Mouse (Mus musculus) erythroblast, embryonic 14.5 days (primary cell): ENCODE results near the gene Tgm2. TPM values are rescaled to one million over a fixed set of nuclear protein-coding genes. Genes with fewer than 3 reads are reported as not detected.

Experiments
- H3K27me3 ChIP-seq: 2 replicates; pipeline ENCODE4 v1.6.1; 2012; ENCODE audit warnings: inconsistent platforms; ENCODE audit not compliant: control insufficient read depth
- H3K36me3 ChIP-seq: 2 replicates; pipeline ENCODE4 v1.6.1; 2012; ENCODE audit warnings: mild to moderate bottlenecking, inconsistent platforms; ENCODE audit not compliant: control insufficient read depth
- H3K4me1 ChIP-seq: 2 replicates; pipeline ENCODE4 v1.6.1; 2012; ENCODE audit warnings: inconsistent platforms; ENCODE audit not compliant: control insufficient read depth
- H3K4me3 ChIP-seq: replicated peaks from 2 replicates; pipeline ENCODE3; 2012; ENCODE audit warnings: moderate library complexity, mild to moderate bottlenecking, inconsistent platforms
- H3K9me3 ChIP-seq: 2 replicates; pipeline ENCODE4 v1.6.1; 2012; ENCODE audit warnings: low read length, inconsistent platforms, mixed read lengths; ENCODE audit not compliant: control insufficient read depth
- GATA1 ChIP-seq: IDR thresholded peaks from 2 replicates; pipeline ENCODE4 v1.6.1; 2012; ENCODE audit warnings: low read length, inconsistent platforms, mixed read lengths
- TAL1 ChIP-seq: IDR thresholded peaks from 3 replicates; pipeline ENCODE4 v1.6.1; 2012; ENCODE audit warnings: low read length, inconsistent platforms, mixed read lengths
- polyA plus RNA-seq: library from polyadenylated mRNA; stranded (reverse); fragments of >175 nt; gene quantifications from 2 replicates; pipeline ENCODE4 v1.2.3, GENCODE M21; 2012

Tgm2 gene
- polyA plus RNA-seq, 1 experiment = 8.3 TPM

GRCm38 (mm10) chr2:158169771-158170170 is 23.5 kb upstream of the Tgm2 start:
- Histone ChIP-seq H3K4me1 (peaks cover 5% of the 10 kb centered on the region), H3K9me3 (peaks cover 3% of the 10 kb centered on the region; the same call in 1 of the 2 replicates), H3K27me3 (peaks cover 22% of the 10 kb centered on the region), H3K36me3 (no peaks in the 10 kb centered on the region), H3K4me3 (no peak overlapping the region)
- TF ChIP-seq GATA1 (no peak), TAL1 (no peak)

GRCm38 (mm10) chr2:158169351-158169750 is 23.1 kb upstream of the Tgm2 start:
- H3K36me3 ChIP-seq = no peaks in the 10 kb centered on the region
- no peak overlapping the region for H3K4me3 ChIP-seq
- H3K27me3 ChIP-seq = peaks cover 18% of the 10 kb centered on the region
- peaks cover 3% of the 10 kb centered on the region; the same call in 1 of the 2 replicates for H3K9me3 ChIP-seq
- peaks cover 4% of the 10 kb centered on the region for H3K4me1 ChIP-seq
- TF ChIP-seq GATA1 (no peak), TAL1 (no peak)

- peaks cover 3% of the 10 kb centered on the region; the same call in 1 of the 2 replicates for H3K9me3 ChIP-seq
- TF ChIP-seq TAL1 (no peak), GATA1 (no peak)
- H3K4me1 ChIP-seq = peaks cover 4% of the 10 kb centered on the region
- no peak overlapping the region for H3K4me3 ChIP-seq
- H3K27me3 ChIP-seq = peaks cover 12% of the 10 kb centered on the region
- H3K36me3 ChIP-seq = no peaks in the 10 kb centered on the region
These were observed 22.5 kb upstream of the Tgm2 start for GRCm38 (mm10) chr2:158168741-158169211.

GRCm38 (mm10) chr2:158167496-158168205 is 21.4 kb upstream of the Tgm2 start:
- peaks cover 4% of the 10 kb centered on the region for H3K4me1 ChIP-seq
- H3K9me3 ChIP-seq = peaks cover 3% of the 10 kb centered on the region; the same call in 1 of the 2 replicates
- H3K27me3 ChIP-seq = peaks cover 6% of the 10 kb centered on the region; the same call in 1 of the 2 replicates
- no peak for TF ChIP-seq TAL1
- no peak for TF ChIP-seq GATA1
- H3K4me3 ChIP-seq = no peak overlapping the region
- H3K36me3 ChIP-seq = no peaks in the 10 kb centered on the region

GRCm38 (mm10) chr2:158166628-158167027 is 20.4 kb upstream of the Tgm2 start:
- Histone ChIP-seq H3K4me1 (peaks cover 4% of the 10 kb centered on the region), H3K36me3 (no peaks in the 10 kb centered on the region), H3K4me3 (no peak overlapping the region), H3K9me3 (0 out of 2 replicates have a peak, but pooled peaks cover 2% of the 10 kb centered on the region), H3K27me3 (peaks cover 6% of the 10 kb centered on the region; the same call in 1 of the 2 replicates)
- TF ChIP-seq GATA1 (no peak), TAL1 (no peak)

- H3K36me3 ChIP-seq = no peaks in the 10 kb centered on the region
- peaks cover 6% of the 10 kb centered on the region; the same call in 1 of the 2 replicates for H3K27me3 ChIP-seq
- TF ChIP-seq GATA1 = no peak
- no peak for TF ChIP-seq TAL1
- H3K4me1 ChIP-seq = peaks cover 10% of the 10 kb centered on the region
- no peak overlapping the region for H3K4me3 ChIP-seq
- H3K9me3 ChIP-seq = no peaks in the 10 kb centered on the region
These were observed 19.5 kb upstream of the Tgm2 start for GRCm38 (mm10) chr2:158165776-158166175.

- TF ChIP-seq TAL1 (no peak), GATA1 (no peak)
- H3K27me3 ChIP-seq = no peaks in the 10 kb centered on the region; the same call in 1 of the 2 replicates
- no peak overlapping the region for H3K4me3 ChIP-seq
- no peaks in the 10 kb centered on the region for H3K36me3 ChIP-seq
- H3K4me1 ChIP-seq = peaks cover 26% of the 10 kb centered on the region
- no peaks in the 10 kb centered on the region for H3K9me3 ChIP-seq
These were observed 16.8 kb upstream of the Tgm2 start for GRCm38 (mm10) chr2:158163034-158163433.

- Histone ChIP-seq H3K4me1 (peaks cover 25% of the 10 kb centered on the region), H3K9me3 (no peaks in the 10 kb centered on the region), H3K4me3 (no peak overlapping the region), H3K36me3 (no peaks in the 10 kb centered on the region), H3K27me3 (no peaks in the 10 kb centered on the region; the same call in 1 of the 2 replicates)
- TF ChIP-seq GATA1 = no peak
- no peak for TF ChIP-seq TAL1
These were observed 15.5 kb upstream of the Tgm2 start for GRCm38 (mm10) chr2:158161761-158162160.

- no peaks in the 10 kb centered on the region; the same call in 1 of the 2 replicates for H3K27me3 ChIP-seq
- no peaks in the 10 kb centered on the region for H3K9me3 ChIP-seq
- H3K4me1 ChIP-seq = peaks cover 29% of the 10 kb centered on the region
- peak overlapping the region; percentile 46 for H3K4me3 ChIP-seq
- no peak for TF ChIP-seq GATA1
- TF ChIP-seq TAL1 = no peak
- no peaks in the 10 kb centered on the region for H3K36me3 ChIP-seq
These were observed 13.4 kb upstream of the Tgm2 start for GRCm38 (mm10) chr2:158159376-158160235.
